Mouse (Mus musculus): ENCODE measurements around the gene Bloc1s3.

- TF ChIP-seq CTCF (IDR thresholded peaks at IDR 0.05; ENCODE audit: control insufficient read depth, insufficient read depth, insufficient replicate concordance, low read depth, low read length) (no peak), POLR2A (IDR thresholded peaks at IDR 0.05; ENCODE audit: control insufficient read depth, low read depth, low read length) (no peak)
These were observed 37.8 kb upstream of the Bloc1s3 start for GRCm38 (mm10) chr7:19546007-19546406.

Data from testis, adult 2 months (tissue).